Mouse (Mus musculus): ENCODE results near the gene Ganc.
A peak's percentile ranks its signal among the peaks of the same experiment; 100 is the strongest.

The Ganc gene

GRCm38 (mm10) chr2:120450724-120451123 lies 47.0 kb downstream of the Ganc start:
- DNase-seq (ENCODE audit: low read depth, low spot score): no peak

DNA sequence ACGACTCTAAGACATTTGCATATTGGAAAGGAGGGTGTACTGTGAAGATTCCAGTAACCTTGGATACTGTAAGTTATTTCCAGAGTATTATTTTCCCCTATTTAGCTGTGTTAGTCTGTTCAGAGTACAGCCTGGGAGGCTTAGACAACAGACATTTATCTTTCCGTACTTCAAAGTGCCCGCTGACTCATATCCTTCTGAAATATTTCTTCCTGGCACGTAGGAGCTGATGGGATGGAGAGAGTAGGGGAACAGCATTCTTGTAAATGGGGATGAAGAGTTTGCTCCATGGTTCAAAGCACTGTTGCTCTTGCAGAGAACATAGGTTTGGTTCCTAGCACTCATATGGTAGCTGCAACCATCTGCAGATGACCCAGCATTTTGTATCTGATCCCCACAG lies 48.9 kb downstream of the Ganc start:
- DNase-seq (ENCODE audit: low read depth, low spot score): no peak

- no peak for DNase-seq (ENCODE audit: low read depth, low spot score)
Measured at GRCm38 (mm10) chr2:120454987-120455386, 51.3 kb downstream of the Ganc start.

DNA sequence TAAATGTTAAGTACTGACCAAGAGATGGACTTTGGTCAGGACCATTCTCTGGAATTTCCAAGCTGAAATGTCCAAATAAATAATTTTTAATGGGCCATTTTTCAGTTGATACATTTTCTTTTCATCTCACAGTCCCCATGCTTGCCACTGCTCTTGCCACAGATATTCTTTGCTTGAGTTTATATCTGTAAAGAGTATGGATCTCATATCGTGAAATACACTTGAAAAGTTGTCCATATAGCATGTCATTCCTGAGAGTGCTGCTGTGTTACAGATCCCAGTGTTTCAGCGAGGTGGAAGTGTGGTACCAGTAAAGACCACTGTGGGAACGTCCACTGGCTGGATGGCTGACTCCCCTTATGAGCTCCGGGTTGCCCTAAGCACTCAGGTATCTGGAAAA lies 52.0 kb downstream of the Ganc start, which contains the start of gene Capn3:
Gene Capn3, plus strand, starts transcription at position 301 of the 400 bp plus-strand sequence.
- DNase-seq (ENCODE audit: low read depth, low spot score): no peak

DNA sequence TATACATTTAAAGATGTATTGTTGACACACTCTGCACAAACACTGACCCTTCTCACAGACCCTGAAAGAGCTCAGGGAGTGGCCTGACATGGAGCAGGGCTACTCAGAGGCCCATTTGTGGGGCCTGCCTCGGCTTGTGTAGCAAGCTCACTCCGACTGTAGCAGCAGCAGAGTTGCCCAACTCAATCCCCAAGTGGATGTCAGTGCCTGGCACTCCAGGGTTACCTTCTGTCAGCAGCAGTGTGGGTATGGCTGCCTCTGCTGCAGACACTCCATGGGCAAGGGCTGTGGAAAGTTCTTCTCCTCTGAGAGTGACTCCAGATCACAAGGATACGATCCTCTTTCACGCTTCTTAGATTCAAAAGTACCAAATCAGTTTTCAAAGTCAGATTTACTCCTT lies 56.5 kb downstream of the Ganc start:
- DNase-seq (ENCODE audit: low read depth, low spot score): no peak

GRCm38 (mm10) chr2:120463328-120463727 lies 59.6 kb downstream of the Ganc start:
- no peak for DNase-seq (ENCODE audit: low read depth, low spot score)

DNA sequence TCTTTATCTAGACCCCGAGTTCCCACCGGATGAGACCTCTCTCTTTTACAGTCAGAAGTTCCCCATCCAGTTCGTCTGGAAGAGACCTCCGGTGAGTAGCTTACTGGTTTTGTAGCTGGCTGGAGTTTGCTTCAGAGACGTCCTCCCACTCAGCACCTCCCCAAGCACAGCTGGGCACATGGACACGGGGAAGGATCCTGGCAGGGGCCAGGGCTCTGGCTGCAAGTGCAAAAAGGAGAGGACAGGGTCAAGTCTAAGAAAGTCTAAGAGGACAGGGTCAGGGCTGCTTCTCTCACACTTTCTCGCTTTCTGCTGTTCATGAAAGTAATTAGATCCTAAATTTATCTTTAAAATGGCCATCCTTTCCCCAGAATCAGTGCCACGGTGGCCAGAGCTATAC lies 60.4 kb downstream of the Ganc start:
- no peak for DNase-seq (ENCODE audit: low read depth, low spot score)

DNA sequence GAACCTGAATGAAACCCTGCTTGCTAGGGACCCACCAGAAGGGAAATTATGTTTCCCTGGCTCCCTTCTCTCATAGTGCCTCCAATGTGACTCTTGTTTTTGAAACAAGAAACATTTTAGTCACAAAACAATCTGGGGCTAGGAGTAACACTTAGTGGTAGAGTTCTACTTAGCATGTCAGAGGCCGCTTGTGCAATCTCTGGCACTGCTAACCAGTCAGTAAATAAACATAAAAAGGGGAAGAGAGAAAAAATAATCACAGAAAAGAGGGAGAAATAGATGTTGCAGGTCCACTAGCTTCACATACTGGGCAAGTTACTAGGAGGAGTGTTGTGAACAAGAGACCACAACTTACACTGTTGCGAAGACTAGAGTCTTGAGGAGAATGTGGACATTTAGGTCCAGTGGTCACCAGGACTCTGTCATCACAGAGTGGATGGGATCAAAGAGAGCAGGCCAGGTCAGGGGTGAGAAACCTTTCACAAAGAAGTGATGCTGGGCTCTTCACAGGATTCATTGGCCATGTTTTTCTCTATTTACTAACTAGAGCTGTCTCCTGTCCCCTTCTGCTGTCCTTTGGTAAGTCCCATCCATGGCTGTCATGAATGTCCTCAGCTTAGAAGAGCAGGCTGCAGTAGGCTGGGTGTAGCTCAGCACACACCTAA lies 61.2 kb downstream of the Ganc start:
- DNase-seq (ENCODE audit: low read depth, low spot score): no peak

GRCm38 (mm10) chr2:120465397-120465785 lies 61.7 kb downstream of the Ganc start:
- DNase-seq (ENCODE audit: low read depth, low spot score): no peak

DNA sequence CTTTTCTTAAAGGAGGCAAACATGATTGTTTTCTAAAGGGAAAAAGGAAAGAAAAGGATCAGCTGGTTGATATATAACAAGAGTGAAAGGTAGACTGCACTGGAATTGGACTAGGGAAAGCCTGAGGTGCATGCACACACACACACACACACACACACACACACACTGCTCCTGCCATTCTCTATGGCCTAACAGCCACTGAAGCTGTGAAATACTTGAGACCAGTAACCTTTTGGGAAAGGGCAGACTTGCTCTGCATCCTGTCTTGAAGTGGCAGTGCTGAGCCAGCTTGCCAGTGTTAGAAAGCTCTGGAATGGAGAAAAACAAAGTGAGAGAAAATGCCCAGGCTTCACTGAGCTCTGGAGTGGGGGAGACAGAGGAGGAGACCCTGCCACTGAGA lies 64.3 kb downstream of the Ganc start:
- DNase-seq (ENCODE audit: low read depth, low spot score): no peak

DNA sequence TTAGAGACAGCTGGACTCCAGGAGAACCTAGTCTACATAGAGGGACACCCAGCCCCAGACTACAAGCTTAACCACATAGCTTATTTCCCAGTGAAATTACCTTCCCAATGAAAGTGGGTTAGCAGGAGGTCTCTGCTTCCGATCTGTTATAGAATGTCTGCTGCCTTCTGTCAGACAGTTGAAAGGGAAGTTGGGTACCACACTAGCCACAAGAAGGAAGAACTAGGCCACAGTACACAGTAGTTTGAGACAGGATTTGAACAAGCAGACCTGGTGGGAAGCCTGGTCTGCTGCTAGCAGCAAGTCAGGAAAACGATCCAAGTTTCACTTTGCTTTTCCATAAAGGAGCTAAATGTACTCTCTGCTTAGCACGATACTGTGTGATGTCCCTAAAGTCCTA lies 65.5 kb downstream of the Ganc start:
- no peak for DNase-seq (ENCODE audit: low read depth, low spot score)

GRCm38 (mm10) chr2:120469715-120470114 lies 66.0 kb downstream of the Ganc start:
- no peak for DNase-seq (ENCODE audit: low read depth, low spot score)

DNA sequence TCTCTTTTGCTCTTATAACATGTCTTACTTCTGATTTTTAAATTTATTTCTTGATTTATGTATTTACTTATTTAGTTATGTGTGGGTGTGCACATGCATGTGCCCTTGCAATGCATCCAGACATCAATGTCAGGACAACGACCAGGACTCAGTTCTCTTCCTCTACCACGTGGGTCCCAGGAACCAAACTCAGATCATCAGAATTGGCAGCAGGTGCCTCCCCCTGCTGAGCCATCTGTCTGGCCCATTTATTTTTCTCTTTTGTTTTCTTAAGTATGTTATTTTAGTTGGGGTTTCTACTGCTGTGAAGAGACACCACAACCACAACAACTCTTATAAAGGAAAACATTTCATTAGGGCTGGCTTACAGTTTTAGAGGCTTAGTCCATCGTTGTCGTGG lies 67.2 kb downstream of the Ganc start:
- DNase-seq (ENCODE audit: low read depth, low spot score): no peak

GRCm38 (mm10) chr2:120476277-120477087 lies 72.8 kb downstream of the Ganc start:
- no peak for DNase-seq (ENCODE audit: low read depth, low spot score)

DNA sequence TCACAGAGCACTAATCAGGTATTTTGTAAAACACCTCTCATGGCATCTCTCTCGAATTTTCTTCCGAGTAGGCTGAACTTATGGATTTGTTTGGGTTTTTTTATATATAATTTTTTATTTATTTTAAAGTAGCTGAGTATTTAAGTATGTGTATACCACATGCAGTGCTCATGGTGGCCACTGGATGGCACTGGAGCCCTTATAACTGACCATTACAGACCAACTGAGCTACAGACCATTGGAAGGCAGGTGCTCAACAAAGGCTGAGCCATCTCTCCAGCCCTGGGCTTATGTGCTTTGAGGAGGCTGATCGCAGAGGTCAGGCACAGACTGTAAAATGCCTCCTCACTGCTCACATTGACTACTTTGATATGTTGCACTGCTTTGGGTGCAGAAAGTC lies 74.9 kb downstream of the Ganc start:
- peak; percentile 32 for DNase-seq (ENCODE audit: low read depth, low spot score)

DNA sequence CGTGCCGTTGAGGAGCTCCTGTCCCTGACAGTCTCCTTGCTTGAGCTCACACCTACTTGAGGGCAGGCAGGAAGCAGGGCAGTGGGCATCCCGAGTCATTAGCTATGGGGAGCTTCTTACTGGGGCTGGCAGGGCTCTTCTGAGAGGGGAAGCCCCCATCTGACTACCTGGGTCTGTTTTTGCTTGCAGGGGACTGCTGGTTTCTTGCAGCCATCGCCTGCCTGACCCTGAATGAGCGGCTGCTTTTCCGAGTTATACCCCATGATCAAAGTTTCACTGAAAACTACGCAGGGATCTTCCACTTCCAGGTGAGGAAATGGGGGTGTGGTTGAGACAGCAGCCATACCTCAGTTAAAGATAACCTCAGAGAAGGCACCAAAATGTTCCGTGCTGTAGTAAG lies 78.2 kb downstream of the Ganc start:
- no peak for DNase-seq (ENCODE audit: low read depth, low spot score)

DNA sequence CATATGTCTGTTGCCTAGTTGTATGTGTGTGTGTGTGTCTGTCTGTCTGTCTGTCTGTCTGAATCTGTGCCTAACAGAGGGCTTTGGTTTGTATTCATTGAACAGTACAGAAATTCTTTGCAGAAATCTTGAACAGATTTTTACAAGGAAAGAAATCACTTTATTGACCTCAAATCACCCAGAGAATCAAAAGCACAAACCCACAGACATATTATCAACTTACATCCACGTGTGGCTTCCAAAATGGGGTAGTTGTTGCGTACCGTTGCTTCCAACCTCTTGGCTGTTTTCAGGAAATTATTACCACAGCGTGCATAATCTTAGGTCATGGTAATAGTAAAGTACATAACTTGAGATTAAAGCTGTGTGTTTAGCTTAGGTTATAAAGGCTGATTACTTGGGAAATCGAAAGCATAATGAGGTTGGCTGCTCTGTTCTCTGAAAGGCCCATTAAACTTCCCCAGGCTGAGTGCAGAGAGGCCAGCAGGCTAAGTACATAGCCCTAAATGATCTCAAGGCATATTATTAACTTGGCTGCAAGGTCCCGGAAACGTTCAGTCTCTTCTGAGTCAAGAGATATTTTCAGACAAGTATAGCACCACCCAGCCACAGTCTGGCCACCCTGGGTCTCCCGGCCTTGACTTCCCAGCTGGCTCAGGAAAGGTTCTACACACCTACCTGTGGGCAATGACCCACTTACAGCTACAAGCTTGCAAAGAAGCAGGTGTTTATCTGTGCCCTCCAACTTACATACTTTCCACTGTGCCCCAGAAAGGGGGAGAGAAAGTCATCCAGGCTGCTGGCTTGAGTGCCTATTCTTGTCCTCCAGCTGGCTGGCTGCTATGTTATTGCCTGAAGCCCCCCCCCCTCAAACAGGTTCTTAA lies 79.1 kb downstream of the Ganc start:
- DNase-seq (ENCODE audit: low read depth, low spot score): no peak

DNA sequence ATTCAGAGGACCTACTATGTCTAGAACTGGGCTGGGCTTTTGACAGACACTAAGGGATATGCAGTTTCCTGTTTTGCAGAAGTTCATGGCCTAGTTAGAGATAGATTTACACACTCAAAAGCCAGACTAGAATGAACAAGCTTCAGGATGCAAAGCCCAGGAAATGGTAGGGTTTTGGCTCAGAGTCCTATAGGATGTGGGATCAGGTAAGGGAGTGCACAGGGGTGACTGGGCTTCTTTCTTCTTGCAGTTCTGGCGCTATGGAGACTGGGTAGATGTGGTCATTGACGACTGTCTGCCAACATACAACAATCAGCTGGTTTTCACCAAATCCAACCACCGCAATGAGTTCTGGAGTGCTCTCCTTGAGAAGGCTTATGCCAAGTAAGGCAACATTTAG lies 80.5 kb downstream of the Ganc start:
- DNase-seq (ENCODE audit: low read depth, low spot score): no peak

GRCm38 (mm10) chr2:120493254-120493653 lies 89.6 kb downstream of the Ganc start:
- no peak for DNase-seq (ENCODE audit: low read depth, low spot score)

- DNase-seq (ENCODE audit: low read depth, low spot score): no peak
Measured at GRCm38 (mm10) chr2:120496511-120496910, 92.8 kb downstream of the Ganc start.

DNA sequence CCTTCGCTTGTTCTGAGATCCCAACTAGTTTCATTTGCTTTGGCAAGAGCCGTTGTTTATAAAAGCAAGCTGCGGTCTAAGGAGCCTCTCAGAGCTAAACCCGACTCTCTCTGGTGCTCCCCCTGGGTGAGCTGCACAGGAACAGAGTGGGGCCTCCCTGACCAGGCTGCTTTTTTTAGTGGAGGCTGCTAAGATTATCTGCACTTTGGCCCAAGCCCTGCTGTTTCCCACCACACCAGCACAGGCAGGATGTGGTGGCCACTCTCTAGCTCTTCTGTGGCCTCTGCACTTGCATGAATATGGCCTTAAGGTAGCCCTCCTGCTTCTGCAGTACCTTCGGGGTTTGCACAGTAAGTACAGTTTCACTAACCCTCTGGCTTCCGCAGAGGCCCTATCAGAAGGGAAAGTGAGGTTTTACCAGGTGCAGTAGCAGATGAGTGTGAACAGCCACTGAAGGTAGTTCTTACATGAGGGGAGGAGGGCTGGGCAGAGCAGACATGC lies 96.3 kb downstream of the Ganc start:
- DNase-seq (ENCODE audit: low read depth, low spot score): no peak

Measured in retina, adult 2 months (tissue).